ENCODE assay signal across 10 mouse cellular contexts in genomic region chr11:69989949-69990348, GRCm38 (mm10). TPM values are rescaled to one million over a fixed set of nuclear protein-coding genes. Genes with fewer than 3 reads are reported as not detected.
DNase-seq lines count a peak whose midpoint lies in the region; ATAC-seq and TF ChIP-seq lines count a peak whose summit lies in the region.
"Had no signal": no experiment of that assay in that cellular context is flagged by ENCODE, and none has a peak within 500 bp of the region (broad histone marks: within the 10 kb centered on the region; RNA-seq: fewer than 3 reads in every experiment).

No protein-coding gene starts in this region.

- H3K27me3 ChIP-seq in heart, adult 2 months (ENCODE audit: control insufficient read depth, insufficient read depth, low read length) = no peaks in the 10 kb centered on the region
- no peaks in the 10 kb centered on the region for H3K27me3 ChIP-seq in liver, adult 2 months (ENCODE audit: control insufficient read depth, insufficient read depth, low read length)
- no peaks in the 10 kb centered on the region for H3K27me3 ChIP-seq in embryonic facial prominence, embryonic 15.5 days
- H3K27me3 ChIP-seq in liver, embryonic 15.5 days = no peaks in the 10 kb centered on the region

- peaks cover 23% of the 10 kb centered on the region for H3K36me3 ChIP-seq in heart, adult 2 months (ENCODE audit: control insufficient read depth, insufficient read depth, low read length)
- H3K36me3 ChIP-seq in liver, adult 2 months (ENCODE audit: control insufficient read depth, insufficient read depth, low read length) = peaks cover 32% of the 10 kb centered on the region
- H3K36me3 ChIP-seq in embryonic facial prominence, embryonic 15.5 days = peaks cover 68% of the 10 kb centered on the region
- peaks cover 75% of the 10 kb centered on the region for H3K36me3 ChIP-seq in liver, embryonic 15.5 days (replicated peaks)

- peaks cover 5% of the 10 kb centered on the region for H3K4me1 ChIP-seq in heart, adult 2 months (ENCODE audit: control insufficient read depth, insufficient read depth, low read length)
- H3K4me1 ChIP-seq in liver, adult 2 months (ENCODE audit: control insufficient read depth, insufficient read depth, low read length) = peaks cover 5% of the 10 kb centered on the region; the same call in 1 of the 2 replicates
- peaks cover 18% of the 10 kb centered on the region for H3K4me1 ChIP-seq in embryonic facial prominence, embryonic 15.5 days
- peaks cover 37% of the 10 kb centered on the region for H3K4me1 ChIP-seq in liver, embryonic 15.5 days (replicated peaks)

- no peak for TF ChIP-seq EP300 in heart, adult 2 months (IDR thresholded peaks at IDR 0.05; ENCODE audit: insufficient read depth, low read depth, low read length)

- no peaks in the 10 kb centered on the region; the same call in none of the 2 replicates for H3K79me2 ChIP-seq in heart, adult 2 months (replicated peaks; ENCODE audit: control insufficient read depth, insufficient read depth, low read length)
- H3K79me2 ChIP-seq in liver, adult 2 months (ENCODE audit: control insufficient read depth, insufficient read depth, low read length) = peaks cover 6% of the 10 kb centered on the region; the same call in 1 of the 2 replicates

- H3K4me3 ChIP-seq in heart, adult 2 months = no peak overlapping the region
- H3K4me3 ChIP-seq in liver, adult 2 months (ENCODE audit: insufficient read depth, low read depth, low read length) = no peak overlapping the region
- no peak overlapping the region for H3K4me3 ChIP-seq in embryonic facial prominence, embryonic 15.5 days (replicated peaks)
- H3K4me3 ChIP-seq in liver, embryonic 15.5 days (replicated peaks) = no peak overlapping the region

- no peak overlapping the region for H3K4me2 ChIP-seq in embryonic facial prominence, embryonic 15.5 days (replicated peaks)
- H3K4me2 ChIP-seq in liver, embryonic 15.5 days = no peak overlapping the region

- no peak overlapping the region for H3K9ac ChIP-seq in heart, adult 2 months (ENCODE audit: low read depth, low read length)
- H3K9ac ChIP-seq in liver, adult 2 months (ENCODE audit: low read depth, low read length) = no peak overlapping the region
- no peak overlapping the region for H3K9ac ChIP-seq in embryonic facial prominence, embryonic 15.5 days
- H3K9ac ChIP-seq in liver, embryonic 15.5 days = no peak overlapping the region

- H3K9me3 ChIP-seq in embryonic facial prominence, embryonic 15.5 days (replicated peaks) = no peaks in the 10 kb centered on the region
- H3K9me3 ChIP-seq in liver, embryonic 15.5 days (replicated peaks) = no peaks in the 10 kb centered on the region

- no peak for DNase-seq in heart, adult 2 months
- no peak for DNase-seq in heart, adult 9 months (ENCODE audit: low spot score in 2 of 2)
- no peak for DNase-seq in liver, adult 2 months (ENCODE audit: extremely low read depth, low read depth, low spot score)
- no peak for DNase-seq in liver
- DNase-seq in urinary bladder, adult 2 months (ENCODE audit: low spot score) = no peak
- no peak for DNase-seq in adrenal gland, adult 2 months
- DNase-seq: layer of hippocampus, postnatal 36 days; thymus, postnatal 25 days had no signal

- ATAC-seq in embryonic facial prominence, embryonic 15.5 days (ENCODE audit: insufficient number of reproducible peaks, low FRiP score, low TSS enrichment, low read depth) = no peak
- no peak for ATAC-seq in liver, embryonic 15.5 days (ENCODE audit: insufficient read depth)

- no peak for TF ChIP-seq CTCF in heart, adult 2 months (IDR thresholded peaks at IDR 0.05)
- TF ChIP-seq CTCF in liver, adult 2 months (IDR thresholded peaks at IDR 0.05; ENCODE audit: low read depth, low read length) = no peak

- TF ChIP-seq POLR2A in heart, adult 2 months (IDR thresholded peaks at IDR 0.05; ENCODE audit: insufficient read depth, low read depth, low read length) = no peak
- no peak for TF ChIP-seq POLR2A in liver, adult 2 months (IDR thresholded peaks at IDR 0.05; ENCODE audit: extremely low read depth, insufficient read depth, low read length)

- intact Hi-C loops in heart, adult 2 months (cut with DNase I) = loop anchor here (5.0 to 10.0 kb wide), 2 partner anchors 68 to 575 kb away; partner anchors contain the start of genes Eif5a and Kdm6b

- 78% methylated on average over 8 of the region's 8 CpGs for WGBS in heart, adult 2 months
- WGBS in liver, adult 2 months = 96% methylated on average over 8 of the region's 8 CpGs
- 85% methylated on average over 8 of the region's 8 CpGs for WGBS in embryonic facial prominence, embryonic 15.5 days
- 90% methylated on average over 8 of the region's 8 CpGs for WGBS in liver, embryonic 15.5 days (ENCODE audit: insufficient replicate concordance)

- peak overlapping the region; percentile 87 for H3K27ac ChIP-seq in heart, adult 2 months
- H3K27ac ChIP-seq in liver, adult 2 months (replicated peaks; ENCODE audit: insufficient read depth, low read depth, low read length) = 0 out of 2 replicates have a peak overlapping the region, but pooled peaks have one; percentile 2
- peak overlapping the region; percentile 97 for H3K27ac ChIP-seq in embryonic facial prominence, embryonic 15.5 days (replicated peaks)
- H3K27ac ChIP-seq in liver, embryonic 15.5 days (replicated peaks) = peak overlapping the region; percentile 98

RNA-seq across cellular contexts. Expression of gene Gabarap, which starts 1.0 kb away (rescaled TPM):
- total RNA-seq in heart, adult 2 months (2021) = 100 to 1,000 TPM; 284 to 340 TPM
- 469 and 750 TPM in 2 replicates for polyA plus RNA-seq in heart, adult 2 months (2012; rRNA removed)
- total RNA-seq in liver, adult 2 months (2014; rRNA removed) = 175 and 176 TPM in 2 replicates
- polyA plus RNA-seq in liver, adult 2 months (2012; rRNA removed) = 430 and 476 TPM in 2 replicates
- polyA plus RNA-seq in embryonic facial prominence, embryonic 15.5 days (2015; fragmentation: Nextera tagmentation; extraction: Ambion mirVana) = 543 and 559 TPM in 2 replicates
- 252 and 262 TPM in 2 replicates for polyA plus RNA-seq in liver, embryonic 15.5 days (2015; fragmentation: Nextera tagmentation; extraction: Ambion mirVana)
- 374 and 440 TPM in 2 replicates for polyA plus RNA-seq in urinary bladder, adult 2 months (2012; rRNA removed)
- total RNA-seq in adrenal gland, adult 2 months (2021) = 100 to 1,000 TPM; 487 to 580 TPM
- polyA plus RNA-seq in adrenal gland, adult 2 months (2012; rRNA removed) = 226 and 315 TPM in 2 replicates

RNA-seq across cellular contexts. Expression of gene Phf23, which starts 5.6 kb away (rescaled TPM):
- 10 to 100 TPM; 18.1 to 22.8 TPM for total RNA-seq in heart, adult 2 months (2021)
- 11.5 and 17.6 TPM in 2 replicates for polyA plus RNA-seq in heart, adult 2 months (2012; rRNA removed)
- 8.0 and 8.5 TPM in 2 replicates for total RNA-seq in liver, adult 2 months (2014; rRNA removed)
- polyA plus RNA-seq in liver, adult 2 months (2012; rRNA removed) = 8.8 and 12.1 TPM in 2 replicates
- polyA plus RNA-seq in embryonic facial prominence, embryonic 15.5 days (2015; fragmentation: Nextera tagmentation; extraction: Ambion mirVana) = 77.8 and 83.0 TPM in 2 replicates
- 23.1 and 24.0 TPM in 2 replicates for polyA plus RNA-seq in liver, embryonic 15.5 days (2015; fragmentation: Nextera tagmentation; extraction: Ambion mirVana)
- polyA plus RNA-seq in urinary bladder, adult 2 months (2012; rRNA removed) = 35.8 and 36.4 TPM in 2 replicates
- 10 to 100 TPM; 52.2 to 57.6 TPM for total RNA-seq in adrenal gland, adult 2 months (2021)
- 9.7 and 19.0 TPM in 2 replicates for polyA plus RNA-seq in adrenal gland, adult 2 months (2012; rRNA removed)

RNA-seq across cellular contexts. Expression of gene Elp5, which starts 7.6 kb away (rescaled TPM):
- total RNA-seq in heart, adult 2 months (2021) = 10 to 100 TPM; 39.0 to 42.2 TPM
- polyA plus RNA-seq in heart, adult 2 months (2012; rRNA removed) = 61.6 and 78.5 TPM in 2 replicates
- total RNA-seq in liver, adult 2 months (2014; rRNA removed) = 19.5 and 21.3 TPM in 2 replicates
- 30.8 and 33.7 TPM in 2 replicates for polyA plus RNA-seq in liver, adult 2 months (2012; rRNA removed)
- 112 and 113 TPM in 2 replicates for polyA plus RNA-seq in embryonic facial prominence, embryonic 15.5 days (2015; fragmentation: Nextera tagmentation; extraction: Ambion mirVana)
- 58.1 and 60.5 TPM in 2 replicates for polyA plus RNA-seq in liver, embryonic 15.5 days (2015; fragmentation: Nextera tagmentation; extraction: Ambion mirVana)
- polyA plus RNA-seq in urinary bladder, adult 2 months (2012; rRNA removed) = 57.6 and 61.4 TPM in 2 replicates
- 10 to 100 TPM; 61.9 to 91.9 TPM for total RNA-seq in adrenal gland, adult 2 months (2021)
- 45.0 and 45.6 TPM in 2 replicates for polyA plus RNA-seq in adrenal gland, adult 2 months (2012; rRNA removed)

RNA-seq across cellular contexts. Expression of gene Ctdnep1, which starts 9.0 kb away (rescaled TPM):
- total RNA-seq in heart, adult 2 months (2021) = 100 to 1,000 TPM; 143 to 144 TPM
- polyA plus RNA-seq in heart, adult 2 months (2012; rRNA removed) = 138 and 190 TPM in 2 replicates
- 6.6 and 13.4 TPM in 2 replicates for total RNA-seq in liver, adult 2 months (2014; rRNA removed)
- polyA plus RNA-seq in liver, adult 2 months (2012; rRNA removed) = 39.1 and 45.3 TPM in 2 replicates
- polyA plus RNA-seq in embryonic facial prominence, embryonic 15.5 days (2015; fragmentation: Nextera tagmentation; extraction: Ambion mirVana) = 31.6 and 34.9 TPM in 2 replicates
- 8.9 and 11.9 TPM in 2 replicates for polyA plus RNA-seq in liver, embryonic 15.5 days (2015; fragmentation: Nextera tagmentation; extraction: Ambion mirVana)
- polyA plus RNA-seq in urinary bladder, adult 2 months (2012; rRNA removed) = 82.0 and 95.4 TPM in 2 replicates
- total RNA-seq in adrenal gland, adult 2 months (2021) = 100 to 1,000 TPM; 130 to 136 TPM
- polyA plus RNA-seq in adrenal gland, adult 2 months (2012; rRNA removed) = 106 and 117 TPM in 2 replicates

RNA-seq across cellular contexts. Expression of gene Dvl2, which starts 10.4 kb away (rescaled TPM):
- total RNA-seq in heart, adult 2 months (2021) = 1 to 10 TPM; 4.1 to 4.9 TPM
- 6.1 and 7.4 TPM in 2 replicates for polyA plus RNA-seq in heart, adult 2 months (2012; rRNA removed)
- total RNA-seq in liver, adult 2 months (2014; rRNA removed) = 2.8 TPM in 2 replicates
- polyA plus RNA-seq in liver, adult 2 months (2012; rRNA removed) = 3.7 and 4.5 TPM in 2 replicates
- polyA plus RNA-seq in embryonic facial prominence, embryonic 15.5 days (2015; fragmentation: Nextera tagmentation; extraction: Ambion mirVana) = 47.3 and 52.3 TPM in 2 replicates
- 5.3 and 5.5 TPM in 2 replicates for polyA plus RNA-seq in liver, embryonic 15.5 days (2015; fragmentation: Nextera tagmentation; extraction: Ambion mirVana)
- polyA plus RNA-seq in urinary bladder, adult 2 months (2012; rRNA removed) = 11.9 and 16.7 TPM in 2 replicates
- total RNA-seq in adrenal gland, adult 2 months (2021) = 10 to 100 TPM; 11.2 to 12.2 TPM
- 20.2 and 22.2 TPM in 2 replicates for polyA plus RNA-seq in adrenal gland, adult 2 months (2012; rRNA removed)

Comparison
In these comparisons a context has a peak if more than half of its experiments do, and no peak if none do; other contexts are left out.
1. H3K27ac ChIP-seq: peak in every context shown above with its lines; median percentile 98 in liver, embryonic 15.5 days; 97 in embryonic facial prominence, embryonic 15.5 days; 87 in heart, adult 2 months; 2 in liver, adult 2 months.